Mouse (Mus musculus) mouse embryonic stem cell (cell line): ENCODE data around the gene Dab2.

Source experiments
- in situ Hi-C, 2 experiments: fragments of 300-500 bp; cut with MboI; formaldehyde crosslinking; loops; 1 replicate in 1 of 2; 3 replicates in 1 of 2; pipeline ENCODE4 v1.14.3; 2019 to 2020; ENCODE audit warnings: low sequenced_read_pairs in 2 of 2, low pct_unique_long_range_greater_than_20kb in 1 of 2, mixed read lengths in 1 of 2; ENCODE audit not compliant: unreplicated experiment in 1 of 2

The Dab2 gene

DNA sequence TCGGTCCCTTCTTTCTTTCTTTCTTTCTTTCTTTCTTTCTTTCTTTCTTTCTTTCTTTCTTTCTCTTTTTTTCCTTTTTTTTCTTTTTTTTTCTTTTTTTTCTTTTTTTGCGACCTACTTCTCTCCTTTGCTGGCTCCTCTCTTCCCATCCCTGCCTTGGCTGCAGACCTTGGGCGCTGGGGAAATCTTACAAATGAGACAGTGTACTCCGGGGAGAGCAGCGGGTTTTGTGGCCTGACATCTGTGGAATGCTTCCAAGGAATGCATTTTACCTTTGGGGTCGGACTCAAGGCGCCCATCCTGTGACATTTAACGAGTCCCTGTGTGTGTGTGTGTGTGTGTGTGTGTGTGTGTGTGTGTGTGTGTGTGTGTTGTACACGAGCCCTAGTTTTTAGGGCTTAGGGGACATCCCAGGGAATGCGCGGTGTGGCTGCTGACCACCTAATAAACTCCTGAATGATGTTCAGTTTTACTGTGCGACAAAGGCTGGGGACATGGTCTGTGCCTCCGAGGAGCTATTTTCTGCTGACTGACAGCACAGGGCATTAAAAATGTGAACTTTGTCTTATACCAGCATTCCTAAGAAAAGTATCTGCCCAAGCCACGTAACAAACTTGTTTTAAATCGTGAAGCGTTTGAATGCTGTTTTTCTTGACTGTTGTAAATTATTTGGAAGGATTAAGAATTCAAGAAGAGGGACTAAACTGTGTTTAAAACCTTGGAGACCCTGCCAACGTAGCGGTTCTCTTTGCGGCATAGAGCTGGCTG lies 87.6 kb downstream of the Dab2 start:
- in situ Hi-C loops = no loop called here

DNA sequence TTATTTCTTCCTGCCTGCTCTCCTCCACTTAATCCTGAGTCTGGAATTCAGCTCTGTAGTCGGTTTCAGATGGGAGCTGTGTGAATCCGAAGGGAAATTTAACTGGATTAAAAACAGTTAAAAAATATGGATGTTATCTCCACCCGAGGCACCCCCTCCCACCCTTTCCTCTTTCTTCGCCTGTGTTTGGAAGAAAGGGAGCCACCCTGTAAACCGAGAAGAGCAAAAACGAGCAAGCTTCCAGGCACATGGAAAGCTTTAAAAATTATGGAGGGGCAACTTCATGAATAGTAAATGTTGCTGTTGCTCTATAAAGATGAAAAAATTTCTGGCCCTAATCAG lies 88.1 kb downstream of the Dab2 start:
- in situ Hi-C loops = no loop called here

- in situ Hi-C loops = no loop called here
These were observed 88.6 kb downstream of the Dab2 start for GRCm38 (mm10) chr15:6388146-6388545.

DNA sequence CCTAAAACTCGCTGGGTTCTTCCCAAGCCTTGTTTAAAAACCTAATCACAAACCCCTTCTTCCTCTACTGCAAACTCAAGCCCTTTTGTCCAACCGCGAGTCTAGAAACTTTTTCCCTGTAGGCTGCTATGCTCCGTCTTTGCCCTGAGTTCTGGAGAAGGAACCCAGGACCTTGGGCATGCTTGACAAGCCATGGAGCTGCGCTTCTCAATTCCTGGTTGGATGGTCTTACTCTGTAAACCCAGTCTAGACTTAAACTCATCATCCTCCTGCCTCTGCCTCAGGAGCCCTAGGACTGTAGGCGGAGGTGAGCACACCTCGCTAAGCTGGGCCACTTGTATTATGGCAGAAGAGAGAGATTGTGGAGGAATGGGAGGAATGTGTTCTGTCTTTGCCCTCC lies 89.0 kb downstream of the Dab2 start:
- in situ Hi-C loops = no loop called here

DNA sequence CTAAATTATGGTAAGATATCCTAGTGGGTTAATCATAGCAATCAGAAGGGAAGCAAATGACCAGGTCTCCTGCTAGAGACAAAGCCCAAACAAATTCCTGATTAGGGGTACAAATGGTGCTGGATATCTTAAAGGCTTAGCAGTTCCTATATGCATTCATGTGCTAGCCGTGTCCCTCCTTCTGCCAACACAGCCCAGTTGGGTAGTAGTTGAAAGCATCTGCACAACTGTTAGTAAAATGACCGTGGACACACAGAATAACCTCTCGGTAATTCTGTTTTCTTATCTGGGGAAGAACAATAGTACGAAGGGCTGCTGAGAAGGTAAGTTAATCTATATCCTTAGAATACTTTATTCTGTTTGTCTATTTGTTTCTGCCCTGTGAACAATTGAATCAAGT lies 90.5 kb downstream of the Dab2 start:
- in situ Hi-C loops = no loop called here

- in situ Hi-C loops = no loop called here
These were observed 91.1 kb downstream of the Dab2 start for GRCm38 (mm10) chr15:6390657-6391056.

GRCm38 (mm10) chr15:6391886-6392285 lies 92.3 kb downstream of the Dab2 start:
- in situ Hi-C loops = no loop called here

GRCm38 (mm10) chr15:6393624-6394023 lies 94.0 kb downstream of the Dab2 start:
- in situ Hi-C loops = no loop called here

GRCm38 (mm10) chr15:6398211-6398610 lies 98.6 kb downstream of the Dab2 start:
- in situ Hi-C loops = no loop called here

- in situ Hi-C loops = no loop called here
These were observed 99.3 kb downstream of the Dab2 start for GRCm38 (mm10) chr15:6398881-6399280.

DNA sequence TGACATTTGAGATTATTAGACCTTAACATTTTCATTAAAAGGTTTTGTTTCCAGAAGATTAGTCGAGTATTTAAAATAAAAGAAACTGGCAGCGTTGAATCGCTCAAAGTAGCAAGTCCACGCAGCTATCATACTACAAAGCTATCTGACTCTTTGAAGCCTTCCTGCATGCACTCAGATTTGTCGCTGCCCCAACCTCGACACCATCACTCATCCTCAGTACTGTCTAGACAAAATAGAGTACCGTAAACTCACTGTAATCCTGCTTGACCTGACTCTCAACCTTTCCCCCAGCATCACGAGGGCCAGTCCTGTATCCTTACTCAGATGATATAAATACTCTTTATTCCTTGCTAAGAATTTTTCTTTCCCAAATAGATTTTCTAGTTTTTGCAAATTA lies 100.5 kb downstream of the Dab2 start:
- in situ Hi-C loops = no loop called here

DNA sequence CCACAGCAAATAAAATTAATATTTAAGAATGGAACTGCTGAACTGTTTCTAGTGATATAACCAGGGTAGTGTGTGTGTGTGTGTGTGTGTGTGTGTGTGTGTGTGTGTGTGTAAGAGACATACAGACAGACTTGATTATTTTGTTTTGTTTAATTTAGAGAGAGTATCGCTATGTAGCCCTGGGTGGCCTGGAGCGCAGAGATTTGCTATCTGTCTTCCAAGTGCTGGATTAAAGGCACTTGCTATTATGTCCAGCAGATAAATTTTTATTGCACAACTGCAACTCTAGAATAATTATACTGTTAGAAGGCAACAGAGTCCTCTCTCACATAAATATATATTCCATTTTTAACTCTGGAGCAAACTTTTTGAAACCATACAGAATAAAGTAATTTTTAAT lies 102.8 kb downstream of the Dab2 start:
- in situ Hi-C loops = no loop called here

DNA sequence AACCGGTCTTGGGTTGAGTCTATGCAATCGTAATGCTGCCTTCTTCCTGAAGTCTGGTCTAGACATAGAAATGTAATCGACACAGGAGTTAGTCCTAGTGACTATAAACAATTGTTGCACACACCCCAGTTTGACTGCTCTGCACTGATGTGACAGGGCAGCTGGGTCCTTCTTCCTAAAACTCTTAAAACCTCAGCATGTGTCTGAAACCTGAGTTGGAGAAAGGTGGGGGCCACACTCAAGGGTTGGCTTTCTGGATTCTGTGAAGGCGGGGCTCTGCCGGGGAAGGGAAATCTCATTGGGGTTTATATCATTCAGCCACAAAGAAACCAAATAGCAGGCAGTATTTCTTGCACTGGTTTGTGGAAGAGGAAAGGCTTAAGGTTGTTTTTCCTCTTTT lies 104.6 kb downstream of the Dab2 start:
- in situ Hi-C loops = no loop called here

GRCm38 (mm10) chr15:6406771-6407170 lies 107.2 kb downstream of the Dab2 start:
- in situ Hi-C loops = no loop called here

DNA sequence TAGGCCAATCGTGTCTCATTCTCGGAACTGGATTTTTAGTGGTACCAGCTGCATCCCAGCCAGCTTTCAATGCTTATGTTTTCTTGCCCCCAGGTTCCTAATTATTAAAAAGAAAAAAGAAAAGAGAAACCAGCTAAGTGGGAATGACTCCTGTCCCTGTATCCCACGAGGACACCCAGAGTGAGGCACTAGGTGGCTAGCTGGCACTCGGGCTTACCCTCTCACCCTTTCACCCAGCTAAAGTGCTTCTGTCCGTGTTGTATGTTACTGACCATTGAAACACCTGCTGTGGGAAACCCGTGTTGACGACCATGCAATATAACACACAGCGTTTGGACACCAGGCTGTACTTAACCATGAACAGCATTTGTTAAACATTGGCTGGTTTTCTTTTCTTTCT lies 109.4 kb downstream of the Dab2 start:
- in situ Hi-C loops = no loop called here

DNA sequence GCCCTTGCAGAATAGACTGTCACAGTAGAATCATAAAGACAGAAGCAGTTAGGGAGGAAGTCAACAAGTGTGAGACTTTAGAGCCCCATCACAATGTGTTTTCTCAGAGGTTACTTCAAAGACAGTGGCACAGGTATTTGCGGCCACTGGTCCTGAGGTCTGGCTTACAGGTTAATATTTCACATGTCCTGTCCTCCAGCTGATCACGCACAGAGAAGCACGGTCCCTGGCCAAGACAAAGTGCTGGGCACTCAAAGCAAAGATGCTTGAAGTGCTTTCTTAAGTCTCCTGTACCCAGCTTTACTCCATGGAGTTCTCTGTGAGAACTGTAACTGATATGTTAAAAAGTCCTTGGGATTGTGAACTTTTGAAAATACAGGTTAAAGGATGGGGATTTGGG lies 110.6 kb downstream of the Dab2 start:
- in situ Hi-C loops = no loop called here

DNA sequence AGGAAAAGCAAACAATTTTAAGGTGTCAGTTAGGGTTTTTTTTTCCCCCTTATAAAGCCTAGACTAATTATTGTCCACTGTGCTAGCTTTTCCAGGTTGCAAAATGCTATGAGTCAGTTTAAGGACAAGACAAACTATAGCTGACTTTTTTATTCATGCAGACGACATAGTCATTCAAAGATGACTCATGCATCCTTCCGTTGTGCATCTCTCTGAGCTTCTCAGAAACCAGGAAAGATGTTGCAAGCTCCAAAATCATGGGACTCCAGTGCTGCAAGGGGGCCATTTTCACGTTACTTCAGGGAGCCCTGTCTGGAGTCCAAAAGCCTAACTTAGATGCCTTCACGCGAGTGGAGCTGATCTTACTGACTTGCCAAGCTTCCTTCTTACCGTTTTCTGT lies 111.7 kb downstream of the Dab2 start:
- in situ Hi-C loops = no loop called here

GRCm38 (mm10) chr15:6415317-6415716 lies 115.7 kb downstream of the Dab2 start:
- in situ Hi-C loops = no loop called here

- in situ Hi-C loops = no loop called here
These were observed 132.2 kb downstream of the Dab2 start for GRCm38 (mm10) chr15:6431777-6432176.

DNA sequence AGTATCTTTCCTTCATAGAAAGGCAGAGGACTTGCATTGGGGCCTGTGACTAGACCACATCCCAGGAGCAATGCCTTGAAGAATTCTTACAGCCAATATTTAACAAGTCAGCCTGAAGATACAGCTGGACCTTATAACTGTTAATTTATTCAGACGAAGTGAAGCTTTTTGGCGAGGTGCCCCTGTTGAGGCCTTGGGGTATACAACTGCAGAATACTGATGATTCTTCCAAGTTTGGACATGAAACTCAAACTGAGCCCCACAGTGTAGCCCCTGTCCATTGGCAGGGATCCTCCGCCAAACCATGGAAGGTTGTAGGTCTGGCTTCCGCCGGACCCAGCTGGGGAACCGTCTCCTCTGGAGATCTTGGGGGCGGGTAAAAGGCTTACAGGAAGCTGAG lies 132.8 kb downstream of the Dab2 start:
- in situ Hi-C loops = no loop called here

GRCm38 (mm10) chr15:6435281-6435680 lies 135.7 kb downstream of the Dab2 start:
- in situ Hi-C loops = no loop called here
